Mouse (Mus musculus): ENCODE results near the gene Mrps7.
A peak's percentile ranks its signal among the peaks of the same experiment; 100 is the strongest.

The Mrps7 gene

GRCm38 (mm10) chr11:115603476-115604303 lies at the start of gene Mrps7, which contains the start of gene Gga3:
Mrps7 (plus strand) TSS chr11:115603925.
Gga3 (minus strand) TSS chr11:115604051.
- DNase-seq (ENCODE audit: low read depth, low spot score) = peak; percentile 81

- no peak for DNase-seq (ENCODE audit: low read depth, low spot score)
Observed at GRCm38 (mm10) chr11:115555717-115556116, 48.0 kb upstream of the Mrps7 start.

GRCm38 (mm10) chr11:115563406-115563805 lies 40.3 kb upstream of the Mrps7 start:
- DNase-seq (ENCODE audit: low read depth, low spot score) = peak; percentile 2

GRCm38 (mm10) chr11:115564064-115564809 lies 39.5 kb upstream of the Mrps7 start, which contains the start of gene Nup85:
Nup85 (plus strand) TSS chr11:115564434.
- peak; percentile 98 for DNase-seq (ENCODE audit: low read depth, low spot score)

- DNase-seq (ENCODE audit: low read depth, low spot score) = no peak
Observed at GRCm38 (mm10) chr11:115564961-115565360, 38.8 kb upstream of the Mrps7 start.

- no peak for DNase-seq (ENCODE audit: low read depth, low spot score)
Observed at GRCm38 (mm10) chr11:115579080-115579479, 24.6 kb upstream of the Mrps7 start.

GRCm38 (mm10) chr11:115582913-115583606 lies 20.7 kb upstream of the Mrps7 start:
- DNase-seq (ENCODE audit: low read depth, low spot score) = no peak

GRCm38 (mm10) chr11:115584376-115585073 lies 19.2 kb upstream of the Mrps7 start:
- DNase-seq (ENCODE audit: low read depth, low spot score) = no peak

GRCm38 (mm10) chr11:115585573-115586100 lies 18.1 kb upstream of the Mrps7 start:
- no peak for DNase-seq (ENCODE audit: low read depth, low spot score)

GRCm38 (mm10) chr11:115586403-115586802 lies 17.3 kb upstream of the Mrps7 start:
- no peak for DNase-seq (ENCODE audit: low read depth, low spot score)

GRCm38 (mm10) chr11:115587984-115588383 lies 15.7 kb upstream of the Mrps7 start:
- no peak for DNase-seq (ENCODE audit: low read depth, low spot score)

- DNase-seq (ENCODE audit: low read depth, low spot score) = no peak
Observed at GRCm38 (mm10) chr11:115590526-115591075, 13.1 kb upstream of the Mrps7 start.

- DNase-seq (ENCODE audit: low read depth, low spot score) = no peak
Observed at GRCm38 (mm10) chr11:115595209-115595608, 8.5 kb upstream of the Mrps7 start.

GRCm38 (mm10) chr11:115598309-115598708 lies 5.4 kb upstream of the Mrps7 start:
- no peak for DNase-seq (ENCODE audit: low read depth, low spot score)

- no peak for DNase-seq (ENCODE audit: low read depth, low spot score)
Observed at GRCm38 (mm10) chr11:115599722-115600121, 4.0 kb upstream of the Mrps7 start.

GRCm38 (mm10) chr11:115600743-115601142 lies 3.0 kb upstream of the Mrps7 start:
- DNase-seq (ENCODE audit: low read depth, low spot score) = no peak

GRCm38 (mm10) chr11:115601174-115601573 lies 2.6 kb upstream of the Mrps7 start:
- no peak for DNase-seq (ENCODE audit: low read depth, low spot score)

- DNase-seq (ENCODE audit: low read depth, low spot score) = no peak
Observed at GRCm38 (mm10) chr11:115603128-115603475, 623 bp upstream of the Mrps7 start.

GRCm38 (mm10) chr11:115604304-115604696 lies 575 bp downstream of the Mrps7 start:
- DNase-seq (ENCODE audit: low read depth, low spot score) = no peak

- no peak for DNase-seq (ENCODE audit: low read depth, low spot score)
Observed at GRCm38 (mm10) chr11:115606733-115607132, 3.0 kb downstream of the Mrps7 start.
